Mouse (Mus musculus): ENCODE measurements around the gene Srsf4.

DNA sequence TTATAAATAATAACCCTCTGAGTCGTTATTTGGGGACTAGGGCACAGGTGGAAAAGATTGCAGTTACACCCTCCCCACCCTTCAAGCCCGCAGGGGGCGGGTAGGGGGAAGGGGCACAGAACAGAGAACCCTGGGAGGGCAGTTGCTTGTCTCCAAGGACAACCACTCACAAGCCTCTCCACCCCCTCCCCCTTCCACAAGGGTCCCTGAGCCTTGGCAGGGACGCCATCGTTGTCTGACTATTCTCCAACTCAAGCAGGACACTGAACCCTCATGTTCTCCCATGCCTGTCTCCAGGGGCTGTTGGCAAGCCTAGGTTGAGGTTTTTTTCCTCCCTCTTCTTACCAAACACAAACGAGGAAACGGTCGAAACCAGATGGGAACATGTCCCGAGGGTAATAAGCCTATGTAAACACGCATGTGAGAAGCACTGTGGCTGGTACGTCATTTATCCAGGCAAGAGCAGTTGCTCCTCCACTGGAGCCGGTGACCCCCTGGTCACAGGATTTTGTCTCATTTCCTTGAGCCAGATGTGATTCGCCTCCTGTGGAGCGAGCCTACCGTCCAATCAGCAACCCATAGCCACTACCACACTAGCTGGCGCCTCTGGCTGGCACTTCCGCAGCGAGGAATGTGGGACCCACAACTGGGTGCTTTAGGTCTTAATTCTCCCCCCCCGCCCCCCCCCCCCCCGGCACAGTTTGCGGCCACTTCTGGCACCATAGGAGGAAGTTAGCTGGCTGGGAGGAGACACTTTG lies 37.0 kb downstream of the Srsf4 start:
- no peak for TF ChIP-seq POLR2AphosphoS2 (IDR thresholded peaks at IDR 0.05; ENCODE audit: low read length)
- no peak for TF ChIP-seq POLR2A (IDR thresholded peaks at IDR 0.05; ENCODE audit: control insufficient read depth in 1 of 2, insufficient read depth in 1 of 2, low read depth in 1 of 2, low read length in 2 of 2, poor library complexity in 1 of 2)
- no peak for TF ChIP-seq TAL1 (IDR thresholded peaks at IDR 0.05; ENCODE audit: low read length)
- no peak for TF ChIP-seq RCOR1 (IDR thresholded peaks at IDR 0.05; ENCODE audit: low read depth, low read length)
- TF ChIP-seq CTCF (IDR thresholded peaks at IDR 0.05 in 2 of 3, conservative IDR thresholded peaks at IDR 0.05 in 1 of 3; ENCODE audit: control insufficient read depth in 1 of 3, insufficient read depth in 1 of 3, low read depth in 2 of 3, low read length in 3 of 3, poor library complexity in 1 of 3, severe bottlenecking in 1 of 3): no peak
- TF ChIP-seq NELFE (IDR thresholded peaks at IDR 0.05; ENCODE audit: low read depth, low read length): no peak
